Mouse (Mus musculus) urinary bladder, postnatal 10 days (tissue): Measurements from ENCODE around the gene 9330182O14Rik.
A peak's percentile ranks its signal among the peaks of the same experiment; 100 is the strongest.

Experiments used
- DNase-seq: peaks from one replicate; pipeline ENCODE4 v3.0.0; 2022; ENCODE audit warnings: low spot score

9330182O14Rik gene

GRCm38 (mm10) chr15:40134152-40134792, at the start of gene 9330182O14Rik:
Gene 9330182O14Rik, plus strand, starts transcription at chr15:40134365.
- DNase-seq, result no peak

GRCm38 (mm10) chr15:40103304-40103703, 30.9 kb upstream of the 9330182O14Rik start:
- no peak for DNase-seq

GRCm38 (mm10) chr15:40105712-40106111, 28.5 kb upstream of the 9330182O14Rik start:
- DNase-seq, result no peak

DNA sequence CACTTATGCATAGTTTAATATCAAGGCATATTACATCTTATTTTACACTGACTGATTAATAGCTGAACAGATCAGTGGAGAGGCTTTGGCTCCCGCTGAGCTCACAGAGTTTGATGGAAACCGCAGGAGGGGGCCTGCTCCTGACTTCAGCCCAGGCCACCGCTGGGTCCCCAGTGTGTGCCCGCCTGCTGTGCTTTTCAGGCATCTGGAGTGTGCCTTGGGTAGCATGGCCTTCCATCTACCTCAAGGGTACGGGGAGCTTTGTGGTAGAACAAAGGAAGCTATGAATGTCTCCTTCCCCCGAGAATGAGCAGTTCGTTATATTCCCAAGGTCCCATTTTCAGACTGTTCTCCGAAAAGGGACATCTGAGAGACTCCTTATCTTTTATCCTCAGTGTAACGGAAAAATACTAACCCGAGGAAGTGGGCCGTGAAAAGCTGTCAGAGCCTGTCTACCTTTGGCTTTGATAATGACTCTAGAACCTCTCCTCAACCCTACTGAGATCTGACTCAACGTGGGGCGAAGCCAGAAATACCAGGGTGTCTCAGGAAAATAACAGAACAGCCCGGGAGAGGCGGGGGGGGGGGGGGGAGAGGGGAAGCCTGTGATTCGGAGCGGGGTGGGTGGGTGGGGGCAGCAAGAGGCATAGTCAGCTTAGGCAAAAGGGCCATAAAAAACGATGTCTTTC, 20.1 kb upstream of the 9330182O14Rik start:
- DNase-seq, result no peak

- no peak for DNase-seq
Observed at GRCm38 (mm10) chr15:40114600-40115271, 19.4 kb upstream of the 9330182O14Rik start.

- DNase-seq, result no peak
Observed at GRCm38 (mm10) chr15:40116396-40116795, 17.8 kb upstream of the 9330182O14Rik start.

DNA sequence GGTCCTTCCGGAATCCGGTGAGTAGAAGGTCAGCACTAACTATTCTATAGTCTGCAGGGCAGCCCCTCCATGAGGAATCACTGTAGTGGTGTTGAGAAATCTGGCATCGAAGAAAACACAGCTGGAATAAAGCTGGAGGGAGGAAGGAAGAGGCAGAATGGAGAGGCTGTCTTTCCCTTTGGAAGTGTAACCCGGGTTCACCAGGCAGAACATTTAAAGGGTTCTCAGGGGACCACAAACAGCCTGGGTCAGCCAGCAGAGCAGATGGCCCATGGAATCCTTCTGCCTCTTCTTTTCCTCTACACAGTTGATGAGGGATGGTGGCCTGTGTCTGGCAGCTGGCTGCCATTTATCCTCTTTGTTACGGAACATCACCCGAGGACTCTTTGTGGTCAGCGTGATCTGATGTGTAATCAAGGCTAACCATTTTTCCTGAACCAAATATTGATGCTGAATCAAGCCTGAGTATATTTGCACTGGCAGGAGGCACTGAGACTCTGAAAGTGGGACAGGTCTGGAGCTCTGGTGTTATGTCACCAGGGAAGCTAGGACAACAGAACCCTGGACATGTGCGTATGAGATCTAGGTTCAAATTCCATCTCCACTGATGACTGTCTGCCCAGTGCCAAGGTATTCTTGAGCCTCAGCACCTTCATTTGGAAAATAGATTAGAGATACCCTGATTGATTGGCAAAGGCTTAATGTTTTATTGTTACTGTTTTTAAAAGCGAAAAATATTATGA, 9.8 kb upstream of the 9330182O14Rik start:
- DNase-seq, result no peak

GRCm38 (mm10) chr15:40129496-40129895, 4.7 kb upstream of the 9330182O14Rik start:
- no peak for DNase-seq

DNA sequence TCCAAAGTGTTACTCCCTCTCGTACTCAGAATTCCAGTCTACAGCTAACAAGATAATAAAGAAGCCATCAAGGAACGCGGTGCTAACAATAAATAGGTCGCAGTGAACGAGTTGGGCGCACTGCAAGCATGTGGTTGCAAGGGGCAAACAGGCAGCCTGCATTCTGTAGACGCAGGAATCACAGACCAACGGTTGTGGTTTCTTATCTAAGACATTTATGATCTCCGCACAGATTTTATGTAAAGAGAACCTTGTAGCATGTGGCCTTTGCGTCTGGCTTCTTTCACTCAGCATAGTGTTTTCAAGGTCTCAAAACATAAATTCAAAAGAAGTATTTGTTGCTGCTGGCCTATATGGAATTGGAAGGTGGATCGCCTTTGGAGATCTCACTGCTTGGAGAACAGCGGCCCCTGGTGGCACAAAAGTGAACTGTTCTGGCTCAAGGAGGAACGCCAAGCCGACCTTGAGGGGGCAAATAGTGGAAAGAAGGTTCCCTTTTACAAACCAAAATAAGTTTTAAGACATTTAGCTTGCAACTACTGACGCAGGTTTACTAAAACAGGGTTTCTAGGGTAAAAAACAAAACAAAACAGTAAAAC, 3.2 kb upstream of the 9330182O14Rik start:
- peak; percentile 32 for DNase-seq

DNA sequence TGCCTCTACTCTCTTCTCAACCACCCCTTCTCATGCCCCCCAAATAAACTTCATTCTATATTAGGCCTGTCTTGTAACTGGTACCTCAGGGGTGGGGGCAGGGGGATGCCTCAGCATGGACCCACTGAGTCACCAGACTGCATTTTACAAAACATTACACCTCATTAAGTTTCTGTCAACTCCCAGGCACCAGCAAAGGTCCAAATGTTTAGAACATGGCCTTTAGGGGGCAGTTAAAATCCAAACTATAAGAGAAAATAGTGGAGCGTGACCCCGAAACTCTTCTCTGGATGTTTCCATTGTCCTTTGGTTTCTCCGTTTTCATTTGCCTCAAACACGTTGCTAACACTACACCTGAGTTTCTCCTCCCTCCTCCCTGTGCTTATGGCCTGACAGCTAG, 1.8 kb upstream of the 9330182O14Rik start:
- no peak for DNase-seq

- no peak for DNase-seq
Observed at GRCm38 (mm10) chr15:40144221-40144620, 10.1 kb downstream of the 9330182O14Rik start.

DNA sequence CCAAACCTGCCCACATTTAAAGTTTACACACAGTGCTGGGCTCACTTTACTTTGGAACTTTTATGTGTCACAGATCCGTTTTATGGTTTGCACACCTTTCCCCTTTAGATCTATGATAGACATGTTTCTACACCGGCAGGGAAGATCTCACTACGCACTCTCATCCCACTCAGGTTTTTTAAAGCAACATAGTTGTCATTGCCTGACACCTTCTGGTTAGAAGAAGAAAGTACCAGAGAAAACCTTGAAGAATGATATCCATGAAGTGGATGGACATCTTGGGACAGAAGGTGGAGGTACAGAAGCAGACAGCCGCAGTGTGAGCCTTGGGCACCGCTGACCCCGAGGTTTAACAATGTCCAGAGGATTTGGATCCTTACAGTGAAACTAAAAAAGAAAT, 23.5 kb downstream of the 9330182O14Rik start:
- no peak for DNase-seq

- no peak for DNase-seq
Observed at GRCm38 (mm10) chr15:40166560-40167275, 32.6 kb downstream of the 9330182O14Rik start.

DNA sequence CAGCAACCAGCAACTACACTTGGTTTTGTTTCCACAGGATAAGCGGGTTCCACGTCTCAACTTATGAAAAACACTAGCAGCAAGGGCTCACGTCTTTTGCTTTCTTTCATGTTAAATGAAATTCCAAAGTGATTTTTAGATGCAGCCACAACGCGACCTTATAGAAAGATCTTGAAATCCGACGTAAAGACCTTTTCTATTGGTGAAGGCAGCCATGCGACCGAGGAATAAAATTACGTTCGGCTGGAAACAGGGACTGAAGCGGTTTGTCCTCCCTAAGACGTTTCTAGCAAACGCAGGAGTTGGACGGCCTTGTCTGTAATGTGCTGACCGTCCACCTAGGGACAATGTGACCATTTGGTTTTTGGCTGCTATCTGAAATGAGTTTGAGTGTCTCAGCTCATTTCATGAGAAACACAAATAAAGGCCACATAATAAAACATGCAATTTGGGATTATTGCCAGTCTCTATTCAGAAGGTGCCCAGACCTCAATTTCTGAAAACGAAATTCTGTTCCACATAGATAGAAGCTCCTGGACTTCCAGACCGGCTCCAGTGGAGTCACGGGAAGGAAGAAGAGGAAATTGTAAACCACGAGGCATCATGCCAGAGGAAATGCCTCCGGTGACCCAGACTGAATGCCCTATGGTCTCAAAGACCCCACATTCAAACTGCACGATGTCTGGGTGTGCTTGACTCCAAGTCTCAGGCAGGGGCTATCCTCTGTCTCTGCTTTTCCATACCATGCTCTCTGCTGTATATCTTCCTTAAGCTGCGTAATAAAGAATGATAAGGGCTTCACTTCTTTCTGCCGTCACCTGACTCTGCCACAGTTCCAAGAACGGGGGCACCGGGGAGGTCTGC, 33.3 kb downstream of the 9330182O14Rik start:
- DNase-seq, result no peak

DNA sequence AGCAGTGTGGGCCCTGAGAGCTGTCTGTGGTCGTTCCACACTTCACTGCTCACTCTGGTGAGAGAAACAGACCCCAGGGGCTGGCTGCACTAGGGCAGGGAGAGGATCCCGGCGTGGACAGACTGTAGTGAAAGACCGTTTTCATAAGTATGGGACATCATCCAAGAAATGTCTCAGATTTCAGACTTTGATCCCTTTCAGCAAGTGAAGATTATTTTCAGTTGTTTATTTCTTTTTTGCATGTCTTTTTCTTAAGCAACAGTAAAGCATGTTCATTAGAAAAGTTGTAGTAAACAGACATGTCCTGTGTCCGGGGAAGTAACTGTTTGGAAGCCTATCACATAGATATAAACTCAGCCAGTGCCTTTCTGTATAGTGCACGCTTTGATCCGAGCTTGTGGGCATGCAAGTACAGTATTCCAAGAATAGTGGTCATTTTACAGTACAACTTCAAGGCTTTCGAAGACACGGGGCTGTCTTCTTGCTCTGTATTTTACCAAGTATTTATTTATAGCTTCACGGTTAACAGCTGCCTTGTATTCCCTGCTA, 34.0 kb downstream of the 9330182O14Rik start:
- DNase-seq, result no peak

DNA sequence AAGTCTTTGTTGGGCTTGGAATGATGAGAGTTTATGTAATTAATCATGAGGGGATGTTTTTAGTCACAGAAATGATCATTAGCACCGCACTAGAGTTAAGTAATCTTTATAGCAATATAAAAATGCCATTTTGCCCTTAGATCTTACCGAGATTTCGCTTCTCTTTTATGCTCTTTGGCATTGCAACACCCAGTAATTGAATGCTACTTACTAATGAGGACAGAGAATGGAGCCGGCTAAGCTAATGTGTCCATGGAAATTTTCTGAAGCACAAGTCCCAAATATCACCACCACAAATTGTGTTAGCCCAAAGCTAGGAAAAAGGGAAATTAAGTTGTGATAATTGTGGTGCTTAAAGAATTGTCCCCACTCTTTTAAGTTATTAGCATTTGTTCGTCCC, 34.9 kb downstream of the 9330182O14Rik start:
- DNase-seq, result no peak

DNA sequence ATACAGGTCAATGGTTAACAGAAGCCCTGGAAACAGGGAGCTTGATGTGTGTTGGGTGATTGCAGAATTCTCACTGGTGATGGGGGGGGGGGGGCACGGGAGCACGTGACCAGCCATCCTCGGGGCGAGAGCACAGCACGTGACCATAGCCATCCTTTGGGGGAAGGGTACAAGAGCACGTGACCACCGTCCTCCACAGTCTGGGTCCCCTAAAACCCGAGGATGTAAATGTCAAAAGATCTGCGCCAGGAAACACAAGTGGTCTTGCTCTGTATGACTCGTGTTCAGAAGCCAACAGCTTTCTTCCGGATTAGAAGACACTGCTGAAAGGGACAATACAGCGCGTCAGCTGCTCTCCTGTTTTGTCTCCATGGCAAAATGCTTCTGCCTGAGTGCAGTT, 35.5 kb downstream of the 9330182O14Rik start:
- no peak for DNase-seq

DNA sequence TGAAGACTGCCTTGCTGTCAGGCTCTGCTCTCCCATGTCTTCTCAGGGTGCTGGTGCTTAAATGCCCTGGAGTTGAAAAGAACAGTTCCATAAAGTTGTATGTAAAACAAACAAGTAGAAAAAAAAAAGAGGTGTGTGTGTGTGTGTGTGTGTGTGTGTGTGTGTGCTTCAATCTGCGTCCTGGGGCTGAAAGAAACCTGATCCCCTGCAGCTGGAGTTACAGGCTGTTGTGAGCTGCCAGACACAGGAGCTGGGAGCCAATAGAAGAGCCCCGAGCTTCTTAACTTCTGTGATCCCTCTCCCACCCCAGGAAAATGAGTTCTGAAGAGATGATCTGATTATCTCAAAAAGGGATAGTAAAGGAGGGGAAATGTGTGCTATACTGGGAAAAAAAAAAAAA, 45.3 kb downstream of the 9330182O14Rik start:
- DNase-seq, result no peak

GRCm38 (mm10) chr15:40187017-40187416, 52.9 kb downstream of the 9330182O14Rik start:
- DNase-seq, result no peak
